Mouse (Mus musculus) T-helper 2 cell (primary cell): ENCODE measurements around the gene Shank2.

Source experiments
- in situ Hi-C: fragments of 300-600 bp; cut with MboI, MseI; formaldehyde crosslinking; loops from one replicate; pipeline ENCODE4 v1.15.1; 2025; ENCODE audit warnings: high pct_unique_total_duplicates

The Shank2 gene

DNA sequence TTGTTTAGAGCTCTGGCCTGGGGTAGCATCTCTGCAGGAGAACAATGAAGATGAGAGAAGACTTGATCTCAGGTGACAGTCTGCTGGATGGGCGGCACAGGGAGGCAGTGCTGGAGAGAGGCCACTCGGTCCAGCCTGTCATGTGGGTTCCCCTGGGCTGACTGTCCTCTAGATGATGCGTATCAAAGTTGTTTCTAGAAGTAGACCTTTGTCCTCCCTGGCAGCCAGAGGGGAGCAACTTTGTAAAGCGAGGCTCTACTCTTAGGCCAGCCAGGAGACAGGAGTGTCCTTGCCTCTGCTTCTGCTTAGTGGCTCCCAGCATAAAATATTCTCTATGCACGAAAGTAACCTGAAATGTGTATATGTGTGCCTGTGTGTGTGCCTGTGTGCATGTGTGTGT is 27.5 kb downstream of the Shank2 start:
- in situ Hi-C loops = no loop called here

DNA sequence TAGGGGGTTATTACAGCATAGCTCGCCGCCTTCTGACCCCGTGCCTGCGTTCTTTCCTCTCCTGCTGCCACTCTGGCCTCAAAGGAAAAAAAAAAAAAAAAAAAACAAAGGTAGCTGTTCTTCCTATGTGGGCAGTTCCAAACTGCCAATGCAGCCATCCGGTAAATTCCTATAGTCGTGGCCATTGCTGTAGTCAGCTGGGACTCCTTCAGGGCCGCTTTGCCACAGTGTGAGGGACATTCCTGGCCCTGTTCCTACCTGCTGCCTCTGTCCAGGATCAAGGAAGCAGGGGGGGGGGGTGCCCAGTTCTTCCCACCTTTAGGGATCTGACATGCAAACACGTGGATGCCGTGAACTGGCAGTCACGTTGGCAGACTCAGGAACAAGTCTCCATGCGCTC is 29.1 kb downstream of the Shank2 start:
- in situ Hi-C loops = no loop called here

DNA sequence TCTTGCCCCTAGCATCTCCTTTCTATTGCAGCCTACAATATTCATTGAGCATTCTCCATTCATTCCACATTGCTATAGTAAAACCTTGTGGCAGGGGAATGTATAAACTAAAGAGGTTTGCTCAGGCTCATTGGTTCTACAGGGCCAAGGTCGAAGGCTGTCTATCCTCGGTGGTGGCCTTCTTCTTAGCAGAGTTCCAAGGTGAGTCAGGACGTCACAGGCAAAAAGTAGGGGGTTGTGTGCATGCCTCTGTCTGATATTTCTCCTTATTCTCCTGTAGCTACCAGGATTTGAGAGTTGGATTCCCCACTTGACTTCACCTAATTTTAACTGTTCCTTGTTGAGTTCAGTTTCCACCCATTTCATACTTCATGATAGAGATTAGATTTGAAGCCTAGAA is 29.9 kb downstream of the Shank2 start:
- in situ Hi-C loops = no loop called here

DNA sequence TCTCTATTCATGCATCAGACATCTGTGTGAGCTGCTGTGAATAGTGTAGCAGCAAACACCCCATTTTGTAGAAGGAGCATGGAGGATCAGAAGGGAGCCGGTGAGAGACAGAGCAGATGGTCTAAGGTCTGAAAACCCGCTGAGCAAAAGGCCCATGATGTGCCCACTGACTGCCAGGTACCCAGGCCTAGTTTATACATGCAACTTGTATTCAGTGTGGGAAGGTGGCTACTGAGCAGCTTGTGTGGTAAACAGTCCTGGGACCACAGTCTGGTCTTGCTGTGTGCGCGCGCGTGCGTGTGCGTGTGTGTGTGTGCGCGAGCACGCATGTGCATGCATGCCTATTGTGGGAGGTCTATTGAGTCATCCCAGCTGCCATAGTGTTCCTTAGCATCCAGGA is 35.8 kb downstream of the Shank2 start:
- in situ Hi-C loops = no loop called here

DNA sequence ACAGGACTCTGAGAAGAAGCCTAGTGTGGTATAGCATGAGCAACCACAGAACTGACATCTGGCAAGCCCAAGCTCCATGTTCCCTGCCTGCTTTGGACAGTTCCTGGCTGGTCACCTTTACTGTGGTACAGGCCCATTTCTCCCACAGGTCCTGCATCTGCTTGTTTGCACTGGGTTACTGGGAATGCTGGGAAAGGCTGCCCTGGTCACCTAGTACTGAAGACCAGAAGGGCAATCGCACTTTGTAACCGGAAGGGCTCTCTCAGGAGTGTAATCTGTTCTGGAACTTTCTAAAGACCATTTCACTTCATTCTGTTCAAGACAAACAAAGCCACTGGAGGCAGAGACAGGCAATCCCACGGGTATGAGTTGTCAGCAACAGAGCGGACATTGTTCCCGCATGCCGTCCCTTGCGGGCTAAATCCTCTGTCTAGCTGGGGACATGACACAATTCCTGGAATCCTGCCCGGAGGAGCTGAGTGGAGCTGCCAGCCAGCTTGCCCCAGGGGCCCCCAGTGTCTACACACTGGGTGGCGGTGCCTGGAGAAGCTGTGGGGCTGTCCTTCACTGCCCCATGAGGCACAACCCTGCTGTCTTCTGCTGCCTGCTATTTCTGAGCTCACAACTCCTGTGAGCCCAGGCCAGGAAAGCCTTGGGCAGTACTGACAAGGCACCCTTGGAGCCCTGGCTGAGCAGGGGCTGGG is 36.4 kb downstream of the Shank2 start:
- in situ Hi-C loops = no loop called here

DNA sequence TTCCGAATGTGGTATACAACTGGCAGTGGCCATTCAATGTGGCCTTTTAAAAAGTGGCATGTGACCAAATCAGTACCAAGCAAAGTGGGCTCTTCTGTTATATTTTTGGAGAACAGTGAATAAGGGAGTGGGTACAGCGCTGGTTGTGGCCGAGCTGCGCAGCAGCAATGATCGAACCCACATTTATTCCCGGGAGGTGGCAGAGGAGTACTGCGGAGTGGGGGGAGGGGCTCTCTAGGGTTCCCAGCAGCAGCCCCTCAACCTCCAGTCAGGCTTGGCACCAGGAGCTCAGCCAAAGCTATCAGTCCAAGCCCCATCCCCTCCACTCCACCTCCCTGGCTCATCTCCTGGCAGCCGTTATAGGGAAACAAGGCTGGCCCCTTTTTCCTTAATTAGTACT is 37.0 kb downstream of the Shank2 start:
- in situ Hi-C loops = no loop called here

DNA sequence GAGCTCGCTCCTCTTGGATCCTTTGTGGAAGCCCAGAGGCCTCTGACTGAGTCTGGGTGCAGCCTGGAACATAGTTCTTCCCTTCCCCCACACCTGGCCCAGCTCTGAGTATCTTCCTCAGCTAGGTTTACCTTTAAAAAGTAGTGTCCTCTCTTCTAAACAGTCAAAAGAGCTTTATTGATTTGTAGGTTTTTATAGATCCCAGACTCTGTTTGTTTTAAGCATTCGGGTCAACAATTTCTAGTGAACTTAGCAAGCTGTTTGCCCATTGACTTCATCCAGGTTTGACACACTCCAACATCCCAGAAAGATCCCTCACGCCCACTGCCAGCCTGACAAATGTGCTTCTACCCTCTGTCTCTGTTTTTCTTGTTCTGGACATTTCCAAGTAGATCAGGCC is 38.6 kb downstream of the Shank2 start:
- in situ Hi-C loops = loop anchor here (10.0 kb wide), 1 partner anchor 236 kb away; no protein-coding TSS in a partner anchor

DNA sequence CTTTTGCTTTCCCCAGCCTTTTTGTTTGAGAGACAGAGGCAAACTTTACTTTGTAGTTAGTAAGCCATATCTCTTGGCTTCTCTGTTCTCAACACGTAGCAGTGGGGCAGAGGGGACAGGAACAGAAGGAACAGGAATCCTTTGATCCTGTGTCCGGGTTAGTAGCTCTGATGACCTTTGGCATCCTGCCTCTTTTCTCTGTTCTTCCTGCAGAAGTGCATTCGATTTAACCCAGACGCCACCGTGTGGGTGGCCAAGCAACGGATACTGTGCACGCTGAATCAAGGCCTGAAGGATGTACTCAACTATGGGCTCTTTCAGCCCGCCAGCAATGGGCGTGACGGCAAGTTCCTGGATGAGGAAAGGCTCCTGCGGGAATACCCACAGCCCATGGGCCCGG is 50.3 kb downstream of the Shank2 start:
- in situ Hi-C loops = no loop called here

DNA sequence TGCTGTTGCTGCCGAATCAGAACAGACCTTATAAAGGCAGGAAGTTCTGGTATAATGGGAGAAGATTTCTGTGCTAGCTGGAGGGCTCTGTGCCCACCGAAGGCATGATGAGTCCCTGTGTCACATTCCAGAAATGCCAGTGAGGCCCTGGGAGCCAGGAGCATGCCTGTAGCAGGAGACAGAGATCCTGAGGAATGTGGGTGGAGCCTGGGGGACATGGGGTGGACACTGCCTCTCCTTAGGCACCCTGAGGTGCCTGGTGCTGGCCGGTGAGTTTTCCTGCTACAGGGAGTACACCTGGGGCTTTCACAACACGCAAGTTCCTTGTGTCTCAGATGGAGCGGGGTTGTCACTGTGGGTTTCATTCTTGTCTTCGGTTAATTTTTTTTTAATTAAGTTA is 53.5 kb downstream of the Shank2 start:
- in situ Hi-C loops = no loop called here

DNA sequence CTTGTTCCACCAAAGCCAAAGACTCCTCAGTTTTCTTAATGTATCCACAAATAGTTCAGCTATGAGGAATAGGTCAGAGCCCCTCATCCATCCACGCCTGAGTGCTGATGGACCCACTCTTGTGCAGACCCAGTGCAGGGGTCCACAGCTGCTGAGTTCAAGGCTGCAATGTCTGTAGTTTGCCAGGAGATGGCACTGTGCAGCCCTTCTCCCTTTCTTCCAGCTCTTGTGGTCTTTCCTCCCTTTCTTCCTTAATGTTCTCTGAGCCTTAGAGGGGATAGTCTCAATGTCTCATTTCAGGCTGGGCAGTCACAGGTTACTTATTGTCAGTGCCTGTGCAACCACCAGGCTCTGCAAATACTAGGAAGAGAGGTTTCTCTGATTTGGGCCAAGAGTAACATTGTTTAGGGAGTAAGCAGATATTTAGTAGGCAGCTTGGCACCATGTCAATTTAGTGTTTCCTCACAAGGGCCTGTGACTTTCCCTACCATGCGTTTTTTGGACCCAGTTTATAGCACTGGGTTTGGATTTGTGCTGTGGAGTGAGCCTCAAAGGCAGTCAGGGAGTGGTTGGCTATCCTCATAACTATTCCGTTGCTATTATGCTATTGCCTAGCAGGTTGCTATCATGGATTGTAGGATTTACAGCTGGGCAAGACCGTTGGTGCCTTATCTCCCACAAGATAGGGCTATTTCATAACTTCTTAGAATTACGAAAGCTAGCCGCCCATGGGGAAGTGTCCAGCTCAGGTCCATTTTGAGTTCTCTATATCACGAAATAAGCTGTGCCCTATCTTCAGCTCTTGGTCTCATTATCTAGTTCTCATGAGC is 54.2 kb downstream of the Shank2 start:
- in situ Hi-C loops = no loop called here

DNA sequence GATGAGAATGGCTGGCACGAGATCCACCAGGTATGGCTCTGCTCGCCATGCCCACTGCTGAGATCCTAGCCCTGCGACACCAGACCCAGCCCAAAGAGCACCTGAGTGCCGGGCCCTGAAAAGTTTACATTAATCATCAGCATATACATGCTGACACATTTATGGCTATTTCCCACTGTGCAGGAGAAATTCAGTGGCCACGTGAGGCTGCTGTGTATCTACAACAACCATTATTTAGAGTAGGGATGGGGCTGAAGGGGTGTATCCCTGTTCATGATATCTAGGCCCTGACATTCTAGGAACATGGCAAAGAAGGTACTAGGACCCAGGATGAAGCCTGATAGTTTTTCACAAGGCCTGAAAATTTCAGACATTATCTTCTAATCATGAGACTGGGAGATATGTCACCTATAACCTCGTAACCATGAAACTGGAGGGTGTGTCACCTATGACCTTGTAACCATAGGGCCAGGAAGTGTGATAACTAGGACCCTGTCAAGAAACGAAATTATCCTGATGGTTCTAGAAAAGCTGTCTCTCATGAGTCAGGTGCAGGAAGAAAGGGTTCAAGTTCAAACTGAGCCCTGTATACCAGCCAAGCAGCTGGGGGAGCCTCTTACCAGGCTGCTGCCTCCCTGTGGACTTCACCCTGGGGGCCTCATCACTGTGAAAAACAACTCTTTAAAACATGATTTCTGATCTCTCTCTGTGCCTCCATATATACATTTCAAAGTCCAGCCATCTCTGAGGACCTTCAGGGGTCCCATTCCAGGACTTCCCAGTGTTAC is 68.6 kb downstream of the Shank2 start:
- in situ Hi-C loops = no loop called here

DNA sequence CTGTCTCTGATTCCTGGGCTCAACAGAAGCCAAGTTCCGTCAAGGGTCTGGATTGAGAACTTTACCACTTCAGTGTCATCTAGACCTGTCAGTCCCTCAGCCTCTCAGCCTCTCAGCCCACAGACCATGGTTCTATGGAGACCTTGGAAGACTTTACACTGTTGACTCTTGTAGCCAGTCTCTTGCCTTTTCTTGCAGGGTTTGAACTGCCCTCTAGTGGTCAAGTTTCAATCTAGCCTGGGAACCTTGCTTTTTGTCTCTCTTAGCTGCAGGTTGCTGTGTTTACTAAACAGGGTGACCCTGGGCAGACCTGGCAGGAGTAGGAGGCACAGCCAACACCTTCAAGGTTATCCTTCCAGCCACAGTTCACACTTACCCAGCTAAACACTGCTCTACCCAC is 70.5 kb downstream of the Shank2 start:
- in situ Hi-C loops = no loop called here

DNA sequence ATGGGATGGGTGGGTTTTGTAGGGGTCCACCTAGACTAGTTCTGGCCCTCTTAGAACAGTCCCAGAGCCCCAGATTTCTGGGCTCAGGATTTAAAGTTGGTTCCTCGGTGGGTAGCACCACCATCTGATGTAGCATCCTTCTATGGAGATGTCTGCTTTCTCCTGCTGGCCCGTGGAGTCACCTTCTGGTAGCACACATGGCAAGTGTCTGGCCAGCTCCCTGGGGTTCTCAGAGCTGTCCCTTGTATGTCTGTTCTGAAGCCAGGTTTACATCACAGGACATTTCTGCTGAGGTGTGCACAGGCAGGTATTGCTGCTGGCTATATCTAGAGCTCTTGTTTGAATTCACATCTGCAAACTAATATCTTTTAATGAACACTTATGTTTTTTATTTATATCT is 71.1 kb downstream of the Shank2 start:
- in situ Hi-C loops = no loop called here

DNA sequence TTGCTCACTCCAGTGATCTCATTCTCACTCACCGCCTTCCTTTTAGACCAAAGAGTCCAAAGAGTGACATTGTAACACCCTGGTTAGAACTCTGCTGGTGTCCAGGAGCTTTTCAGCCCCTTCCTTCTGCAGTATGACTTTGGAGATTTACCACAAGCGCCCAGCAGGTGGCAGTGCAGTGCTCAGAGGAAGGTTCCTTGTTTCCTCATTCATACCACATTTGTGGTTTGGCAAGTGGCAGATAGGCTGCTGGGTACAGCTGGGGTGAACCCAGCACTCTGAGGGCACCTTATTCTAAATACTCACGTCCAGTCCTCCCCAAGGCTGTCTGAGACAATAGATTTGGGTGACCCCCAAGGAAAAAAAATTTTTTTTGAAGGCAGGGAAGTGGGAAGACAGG is 73.0 kb downstream of the Shank2 start:
- in situ Hi-C loops = no loop called here

DNA sequence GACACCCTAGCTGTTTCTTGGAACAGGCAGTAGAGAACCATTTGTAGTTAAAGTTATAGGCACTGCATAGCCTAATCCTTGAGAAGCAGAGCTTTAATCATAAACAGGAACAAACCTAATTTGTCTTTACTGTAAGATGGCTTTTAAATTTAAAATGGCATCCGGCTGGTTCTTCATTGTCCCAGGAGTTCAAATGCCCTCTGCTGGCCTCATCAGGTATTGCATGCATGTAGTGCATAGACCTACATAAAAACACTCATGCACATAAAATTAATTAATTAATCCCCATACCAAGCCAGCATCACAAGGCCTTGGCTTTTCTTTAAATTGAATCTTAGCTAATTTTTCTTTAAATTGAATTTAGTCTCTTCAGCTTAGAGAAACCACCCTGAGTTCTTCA is 76.9 kb downstream of the Shank2 start:
- in situ Hi-C loops = no loop called here

DNA sequence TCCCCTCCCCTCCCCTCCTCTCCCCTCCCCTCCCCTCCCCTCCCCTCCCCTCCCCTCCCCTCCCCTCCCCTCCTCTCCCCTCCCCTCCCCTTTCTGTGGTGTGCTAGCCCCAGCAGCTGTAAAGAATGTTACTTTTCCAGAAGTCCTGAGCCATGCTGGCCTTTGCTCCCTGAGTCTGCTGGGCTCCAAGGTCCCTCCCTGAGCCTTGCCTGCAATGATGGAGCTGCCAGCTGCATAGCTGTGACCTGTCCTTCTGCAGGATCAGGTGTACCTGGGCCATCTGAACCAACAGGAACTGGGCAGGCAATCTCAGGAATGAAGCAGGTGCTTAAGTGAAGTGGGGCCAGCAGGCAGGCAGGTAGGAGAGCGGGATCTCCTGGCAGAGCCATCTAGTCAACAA is 78.1 kb downstream of the Shank2 start:
- in situ Hi-C loops = no loop called here

DNA sequence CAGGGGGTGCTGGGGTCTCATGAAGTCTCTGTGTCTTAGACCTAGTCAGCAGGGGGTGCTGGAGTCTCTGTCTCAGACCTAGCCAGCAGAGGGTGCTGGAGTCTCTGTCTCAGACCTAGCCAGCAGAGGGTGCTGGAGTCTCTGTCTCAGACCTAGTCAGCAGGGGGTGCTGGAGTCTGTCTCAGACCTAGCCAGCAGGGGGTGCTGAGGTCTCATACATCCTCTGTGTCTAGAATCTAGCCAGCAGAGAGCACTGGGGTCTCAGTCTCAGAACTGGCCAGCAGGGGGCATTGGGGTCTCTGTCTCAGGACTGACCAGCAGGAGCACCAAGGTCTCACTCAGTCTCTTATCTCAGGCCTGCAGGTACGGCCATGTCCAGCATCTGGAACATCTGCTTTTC is 79.7 kb downstream of the Shank2 start:
- in situ Hi-C loops = no loop called here

DNA sequence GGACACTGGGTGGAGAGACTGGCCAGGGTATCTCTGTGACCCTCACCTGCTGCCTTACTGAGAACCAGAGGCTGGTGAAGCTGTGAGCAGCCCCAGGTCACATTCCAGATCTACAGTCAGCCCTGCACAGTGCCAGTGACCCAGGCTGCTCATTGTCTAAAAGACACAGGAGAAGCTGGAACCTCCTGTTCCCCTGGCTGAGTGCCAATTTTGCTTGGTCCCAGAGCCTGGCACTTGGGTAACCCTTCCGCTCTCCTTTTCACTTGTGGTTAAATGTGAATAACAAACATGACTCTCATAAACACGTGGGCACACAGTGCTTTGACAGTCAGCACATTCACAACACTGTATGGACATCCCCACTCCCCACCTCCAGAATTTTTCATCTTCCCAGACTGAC is 80.2 kb downstream of the Shank2 start:
- in situ Hi-C loops = no loop called here

DNA sequence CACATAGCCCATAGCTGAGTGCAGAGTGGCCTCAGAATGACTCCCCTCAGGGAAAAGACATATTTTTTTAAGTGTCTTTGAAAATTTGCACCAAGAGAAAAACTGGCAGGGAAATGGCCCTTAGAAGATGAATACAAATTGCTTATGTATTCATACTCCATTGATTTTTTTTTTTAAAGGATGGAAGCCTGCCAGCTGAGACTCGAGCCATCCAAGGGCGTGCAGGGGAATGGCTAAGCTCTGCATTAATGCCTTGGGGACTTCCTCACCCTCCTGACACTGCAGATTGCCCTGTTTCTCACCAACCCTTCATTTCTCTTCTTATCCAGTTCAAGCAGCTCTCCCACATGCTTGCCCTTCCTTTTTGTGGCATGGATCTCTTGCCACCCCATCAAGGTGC is 85.5 kb downstream of the Shank2 start:
- in situ Hi-C loops = no loop called here

DNA sequence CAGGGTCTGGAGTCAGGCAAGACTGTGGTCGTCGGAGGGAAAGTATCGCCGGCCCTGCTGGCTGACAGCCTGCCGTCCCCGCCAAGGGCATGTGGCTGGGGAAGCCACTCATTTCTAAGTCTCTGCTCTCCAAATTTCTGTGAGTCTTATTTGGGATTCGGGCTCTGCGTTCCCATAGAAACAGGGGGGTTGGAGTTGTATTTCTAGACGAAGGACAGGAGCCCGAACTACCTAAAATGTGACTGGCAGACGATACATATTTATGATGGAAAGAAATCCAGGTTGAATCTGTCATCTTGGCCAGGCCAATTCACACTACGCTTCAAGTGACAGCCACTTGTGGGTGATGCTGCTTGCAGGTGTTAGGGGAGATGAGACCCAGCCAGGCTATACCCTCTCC is 92.4 kb downstream of the Shank2 start:
- in situ Hi-C loops = loop anchor here (5.0 kb wide), 1 partner anchor 333 kb away; no protein-coding TSS in a partner anchor

DNA sequence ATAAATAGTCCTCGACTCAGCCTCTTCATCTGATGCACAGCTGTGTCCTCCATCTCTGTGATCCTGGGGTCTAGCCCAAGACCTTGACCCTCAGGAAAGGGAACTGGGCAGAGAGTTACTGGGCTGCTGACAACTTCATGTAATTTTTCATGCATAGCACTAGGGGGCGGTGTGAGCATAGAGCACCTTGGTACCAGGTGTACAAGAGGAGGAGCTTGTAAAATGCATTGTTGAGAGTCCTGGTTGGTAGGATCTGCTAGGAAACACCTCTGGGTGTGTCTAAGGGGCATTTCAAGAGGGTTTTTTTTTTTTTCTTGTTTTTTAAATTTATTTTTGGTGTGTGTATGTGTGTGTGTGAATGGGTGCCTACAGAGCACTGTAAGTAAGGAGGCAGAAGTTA is 95.6 kb downstream of the Shank2 start:
- in situ Hi-C loops = no loop called here

DNA sequence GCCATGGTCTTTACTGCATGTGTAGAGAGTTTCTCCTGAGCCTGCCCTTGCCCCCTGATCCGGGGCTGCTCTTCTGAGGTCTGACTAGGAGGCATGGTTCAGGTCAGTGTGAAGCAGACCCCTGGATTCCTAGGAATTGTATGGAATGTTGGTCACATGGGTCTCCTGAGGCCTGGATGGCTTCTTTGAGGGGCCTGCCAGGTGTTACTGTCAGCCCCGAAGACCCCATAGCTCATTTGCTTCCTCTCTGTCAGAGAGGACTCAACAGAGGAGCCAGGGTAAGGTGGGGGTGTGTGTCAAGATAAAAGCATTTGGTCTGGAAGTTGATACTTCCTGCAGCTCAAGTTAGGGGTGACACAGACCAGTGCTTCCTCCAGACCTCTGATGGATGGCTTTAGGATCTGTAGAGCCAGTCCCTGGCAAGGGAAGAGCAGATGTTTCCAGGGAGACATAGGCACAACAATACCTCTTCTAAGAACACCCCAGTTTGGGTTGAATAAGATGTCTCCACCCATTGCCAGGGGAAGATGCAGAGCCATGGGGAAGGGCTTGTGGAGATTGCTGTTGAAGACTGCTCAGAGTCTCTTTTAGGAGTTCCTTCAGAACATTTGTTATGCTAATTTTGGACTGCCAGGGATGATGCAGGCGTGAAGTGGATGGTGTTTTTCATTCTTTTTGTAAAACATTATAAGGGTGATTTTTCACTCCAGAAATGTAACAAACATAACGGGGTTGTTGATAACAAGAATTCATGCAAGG is 100.7 kb downstream of the Shank2 start:
- in situ Hi-C loops = no loop called here
